Mouse (Mus musculus) embryonic facial prominence, embryonic 14.5 days (tissue): ENCODE data around the gene Ap5b1. TPM values are rescaled to one million over a fixed set of nuclear protein-coding genes. Genes with fewer than 3 reads are reported as not detected.

ENCODE experiments used
- ATAC-seq: fragments of 200-750 bp; cut with Nextera tagmentation; 2 replicates; pipeline ENCODE4 v1.8.0; 2017; ENCODE audit warnings: low read depth, moderate number of reproducible peaks, moderate TSS enrichment
- DNase-seq: peaks from one replicate; pipeline ENCODE4 v3.0.0-alpha.2; 2015; ENCODE audit warnings: low spot score
- H3K27ac ChIP-seq: fragments of 300-500 bp; sonication (generic); replicated peaks from 2 replicates; pipeline ENCODE4 v1.5.1; 2014; ENCODE audit warnings: low read depth, mild to moderate bottlenecking, low read length, moderate library complexity
- H3K27me3 ChIP-seq: fragments of 300-500 bp; sonication (generic); replicated peaks from 2 replicates; pipeline ENCODE4 v1.6.1; 2014; ENCODE audit warnings: low read length; ENCODE audit not compliant: control insufficient read depth, insufficient read depth
- H3K36me3 ChIP-seq: fragments of 300-500 bp; sonication (generic); 2 replicates; pipeline ENCODE4 v1.6.1; 2014; ENCODE audit warnings: low read length, mixed read lengths; ENCODE audit not compliant: control insufficient read depth, insufficient read depth
- H3K4me1 ChIP-seq: fragments of 300-500 bp; sonication (generic); 2 replicates; pipeline ENCODE4 v1.6.1; 2014; ENCODE audit warnings: antibody characterized with exemption, low read length; ENCODE audit not compliant: control insufficient read depth, insufficient read depth
- H3K4me2 ChIP-seq: fragments of 300-500 bp; sonication (generic); 2 replicates; pipeline ENCODE4 v1.6.1; 2014; ENCODE audit warnings: low read depth, mild to moderate bottlenecking, low read length, moderate library complexity, mixed read lengths
- H3K4me3 ChIP-seq: fragments of 300-500 bp; sonication (generic); 2 replicates; pipeline ENCODE4 v1.5.1; 2014; ENCODE audit warnings: low read depth, mild to moderate bottlenecking, low read length
- H3K9ac ChIP-seq: fragments of 300-500 bp; sonication (generic); 2 replicates; pipeline ENCODE4 v1.6.1; 2014; ENCODE audit warnings: low read depth, mild to moderate bottlenecking, low read length, moderate library complexity, mixed read lengths
- H3K9me3 ChIP-seq: fragments of 300-500 bp; sonication (generic); 2 replicates; pipeline ENCODE4 v1.6.1; 2016; ENCODE audit warnings: low read length; ENCODE audit not compliant: control insufficient read depth
- WGBS: fragments of 180-500 bp; shearing (Covaris S2); extraction: QIAGEN DNeasy Blood & Tissue Kit; methylation state at CpG from one replicate; pipeline ENCODE4 v1.1.7; 2014; 5-methylcytosine and 5-hydroxymethylcytosine counted together
- polyA plus RNA-seq: library from polyadenylated mRNA; unstranded; fragments of >200 nt; fragmentation: Nextera tagmentation; extraction: Ambion mirVana; gene quantifications from 2 replicates; pipeline ENCODE4 v1.2.1, GENCODE M21; 2014

Ap5b1 gene
- polyA plus RNA-seq, 1 experiment from 2014 or later: 3.3 TPM

DNA sequence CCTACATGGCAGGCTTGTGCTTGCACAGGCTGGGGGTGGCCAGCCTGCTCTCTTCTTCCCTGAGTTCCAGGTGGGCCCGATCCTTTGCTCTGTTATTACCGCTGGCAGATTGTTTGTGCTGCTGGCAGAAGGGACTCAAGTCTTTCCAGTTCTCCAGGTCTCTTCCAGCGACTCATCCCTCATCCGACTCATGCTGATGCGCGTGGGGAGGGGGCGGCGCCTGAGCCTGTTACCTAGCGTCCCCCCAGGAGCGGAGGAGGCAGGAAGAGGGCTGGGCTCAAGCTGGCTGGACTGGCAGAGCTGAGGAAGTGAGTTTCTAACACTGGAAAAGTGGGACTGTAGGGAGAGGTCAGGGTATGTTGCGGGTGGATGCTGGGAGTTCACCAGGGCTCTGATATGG, 23.8 kb upstream of the Ap5b1 start:
- Histone ChIP-seq H3K4me1 (peaks cover 4% of the 10 kb centered on the region; the same call in 1 of the 2 replicates), H3K27ac (no peak overlapping the region), H3K9me3 (no peaks in the 10 kb centered on the region), H3K9ac (no peak overlapping the region), H3K4me3 (no peak overlapping the region), H3K27me3 (no peaks in the 10 kb centered on the region), H3K4me2 (no peak overlapping the region), H3K36me3 (no peaks in the 10 kb centered on the region)
- 50% methylated on average over 10 of the region's 11 CpGs for WGBS
- ATAC-seq (no peak), DNase-seq (no peak)

DNA sequence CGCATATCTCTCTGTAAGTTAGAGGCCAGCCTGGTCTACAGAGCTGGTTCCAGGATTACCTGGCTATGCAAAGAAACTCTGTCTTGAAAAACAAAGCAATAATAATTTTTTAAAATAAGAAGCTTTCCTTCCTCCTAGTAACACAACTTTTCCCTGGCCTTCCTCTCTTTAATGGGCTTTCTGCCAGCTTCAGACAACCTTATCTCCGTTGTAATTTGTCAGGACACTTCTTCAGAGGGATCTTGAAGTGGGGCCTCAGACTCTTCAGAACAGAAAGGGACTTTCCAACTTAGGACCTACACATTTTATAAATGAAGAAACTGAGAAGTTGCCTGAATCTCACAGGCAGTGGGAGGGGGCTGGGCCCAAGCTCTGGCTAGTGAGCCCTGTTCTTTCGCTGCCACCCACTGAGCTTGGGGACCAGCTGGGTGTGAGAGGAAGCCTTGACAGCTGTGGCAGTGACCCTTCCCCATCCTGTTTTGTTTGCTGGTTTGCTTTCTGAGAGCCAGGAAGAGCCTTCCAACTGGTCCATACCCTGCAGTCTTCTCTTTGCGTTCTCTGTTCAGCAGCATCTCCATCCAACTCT, 20.3 kb upstream of the Ap5b1 start:
- H3K9me3 ChIP-seq: no peaks in the 10 kb centered on the region
- DNase-seq: no peak
- H3K27me3 ChIP-seq: no peaks in the 10 kb centered on the region
- H3K9ac ChIP-seq: no peak overlapping the region
- no peak for ATAC-seq
- H3K27ac ChIP-seq: no peak overlapping the region
- WGBS: 68% methylated on average over 4 of the region's 4 CpGs
- H3K4me1 ChIP-seq: no peaks in the 10 kb centered on the region
- no peak overlapping the region for H3K4me3 ChIP-seq
- no peaks in the 10 kb centered on the region for H3K36me3 ChIP-seq
- H3K4me2 ChIP-seq: no peak overlapping the region

DNA sequence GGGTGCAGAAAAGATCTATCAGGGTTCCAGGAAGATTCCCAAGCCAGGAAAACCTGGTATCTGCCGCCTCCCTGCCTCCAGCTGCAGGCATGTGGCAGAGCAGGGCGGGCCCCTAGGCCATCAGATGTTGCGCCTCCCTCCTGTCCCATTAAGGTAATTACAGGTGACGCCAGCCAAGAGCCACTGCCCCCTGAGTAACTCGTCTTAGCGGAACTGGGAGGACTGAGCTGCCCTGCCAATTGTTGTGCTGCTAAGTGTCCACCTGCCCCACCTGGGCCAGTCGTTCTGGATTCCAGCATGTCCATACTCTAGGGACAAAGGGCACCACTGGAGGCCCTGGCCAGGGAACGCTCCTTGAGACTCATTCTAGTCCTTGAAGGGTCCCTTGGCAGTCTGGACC, 14.0 kb upstream of the Ap5b1 start:
- Histone ChIP-seq H3K4me1 (no peaks in the 10 kb centered on the region), H3K36me3 (no peaks in the 10 kb centered on the region), H3K9ac (no peak overlapping the region), H3K4me3 (no peak overlapping the region), H3K27ac (no peak overlapping the region), H3K27me3 (peaks cover 27% of the 10 kb centered on the region), H3K9me3 (no peaks in the 10 kb centered on the region), H3K4me2 (no peak overlapping the region)
- no peak for DNase-seq
- ATAC-seq: no peak
- WGBS: 35% methylated on average over 6 of the region's 8 CpGs

DNA sequence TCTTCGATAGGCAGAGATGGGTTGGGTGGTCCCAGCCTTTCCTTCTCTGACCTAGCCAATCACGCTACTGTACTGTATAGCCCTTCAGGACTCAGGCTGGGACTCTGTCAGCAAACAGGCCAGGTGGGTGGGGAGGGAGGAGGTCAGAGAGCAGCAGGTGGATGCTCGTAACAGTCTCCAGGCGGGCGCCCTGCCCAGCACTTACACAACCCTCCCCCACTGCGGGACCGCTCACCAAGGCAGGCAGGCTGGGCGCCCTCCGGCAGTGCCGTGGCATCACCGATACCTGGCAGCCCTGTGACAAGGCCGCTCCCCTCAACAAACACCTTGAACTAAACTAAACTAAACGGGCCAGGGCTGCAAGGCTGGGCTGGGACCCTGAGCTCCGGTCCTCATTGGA, 13.6 kb upstream of the Ap5b1 start:
- Histone ChIP-seq H3K4me2 (no peak overlapping the region), H3K9ac (no peak overlapping the region), H3K27ac (no peak overlapping the region), H3K9me3 (no peaks in the 10 kb centered on the region), H3K4me3 (no peak overlapping the region), H3K4me1 (no peaks in the 10 kb centered on the region), H3K27me3 (peaks cover 31% of the 10 kb centered on the region), H3K36me3 (no peaks in the 10 kb centered on the region)
- ATAC-seq (no peak), DNase-seq (no peak)
- WGBS: 71% methylated on average over 14 of the region's 14 CpGs

DNA sequence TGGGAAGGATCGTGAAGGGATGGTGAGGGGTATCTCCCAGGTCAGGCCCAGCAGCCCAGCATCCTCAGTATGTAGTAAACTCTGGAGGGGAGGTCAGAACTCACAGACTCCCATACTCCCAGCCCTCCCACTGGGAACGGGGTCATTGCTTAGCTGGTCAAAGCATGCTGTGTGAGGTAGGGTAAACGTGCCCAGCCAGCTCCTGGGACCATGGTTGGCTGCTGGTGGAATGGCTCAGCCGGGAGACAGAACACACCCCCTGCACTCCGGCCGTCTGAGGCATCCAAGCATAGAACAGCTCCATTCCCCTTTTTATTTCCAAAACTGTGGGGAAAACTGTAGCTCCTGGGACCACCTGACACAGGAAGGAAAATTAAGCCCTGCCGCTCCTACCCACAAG, 9.7 kb upstream of the Ap5b1 start:
- DNase-seq (no peak), ATAC-seq (no peak)
- 0 out of 2 replicates have a peak overlapping the region, but pooled peaks have one; percentile 66 for H3K4me2 ChIP-seq

DNA sequence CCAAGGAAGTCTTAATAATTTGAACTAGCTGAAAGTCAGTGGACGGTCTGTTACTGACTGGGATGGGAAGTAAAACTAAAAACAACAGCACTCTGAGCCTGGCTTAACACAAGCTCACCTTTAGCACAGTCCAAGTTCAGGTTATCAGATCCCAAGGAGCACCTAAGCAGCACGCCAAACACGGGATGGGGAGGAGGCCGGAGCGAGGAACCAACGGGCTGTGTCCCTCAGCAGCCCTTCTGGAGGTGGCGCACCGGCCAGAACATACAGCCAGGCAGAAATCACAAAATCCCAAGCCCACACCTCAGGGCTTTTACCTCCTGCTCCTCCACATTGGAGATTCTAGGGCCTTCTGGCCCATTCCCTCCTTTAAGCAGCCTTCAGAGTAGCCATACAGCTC, 9.1 kb upstream of the Ap5b1 start:
- Histone ChIP-seq H3K27ac (no peak overlapping the region), H3K36me3 (no peaks in the 10 kb centered on the region), H3K9ac (no peak overlapping the region), H3K9me3 (no peaks in the 10 kb centered on the region), H3K4me2 (peak overlapping the region; percentile 66), H3K4me1 (peaks cover 9% of the 10 kb centered on the region; the same call in 1 of the 2 replicates), H3K4me3 (peak overlapping the region; percentile 44; the same call in 1 of the 2 replicates), H3K27me3 (peaks cover 68% of the 10 kb centered on the region)
- ATAC-seq (no peak), DNase-seq (no peak)
- 69% methylated on average over 8 of the region's 8 CpGs for WGBS

More for the DNA sequence above, 9.7 kb upstream of the Ap5b1 start:
- H3K9me3 ChIP-seq: no peaks in the 10 kb centered on the region
- H3K4me1 ChIP-seq: peaks cover 9% of the 10 kb centered on the region; the same call in 1 of the 2 replicates
- no peak overlapping the region for H3K27ac ChIP-seq
- WGBS: 49% methylated on average over 7 of the region's 7 CpGs
- H3K27me3 ChIP-seq: peaks cover 68% of the 10 kb centered on the region
- no peaks in the 10 kb centered on the region for H3K36me3 ChIP-seq
- H3K4me3 ChIP-seq: no peak overlapping the region; the same call in 1 of the 2 replicates
- H3K9ac ChIP-seq: no peak overlapping the region

DNA sequence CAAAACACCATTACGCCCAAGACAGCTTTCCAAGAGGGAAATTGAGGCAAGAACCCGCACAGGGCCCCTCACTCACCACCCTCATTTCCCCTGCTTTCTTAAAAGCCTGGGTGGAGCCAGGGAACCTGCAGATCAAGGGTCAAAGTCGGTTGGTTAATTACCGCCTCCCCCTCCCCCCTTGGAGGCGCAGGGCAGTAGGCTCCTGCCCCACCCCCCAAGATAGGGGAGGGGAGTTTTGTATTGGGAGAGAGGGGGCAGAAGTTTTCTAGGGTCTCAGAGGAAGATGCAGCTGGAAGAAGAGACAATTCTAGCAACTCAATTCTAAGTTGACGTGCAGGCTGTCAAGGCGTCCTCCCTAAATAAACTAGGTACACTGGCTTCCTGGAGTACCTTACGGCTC, 8.6 kb upstream of the Ap5b1 start:
- DNase-seq (no peak), ATAC-seq (no peak)
- Histone ChIP-seq H3K27ac (no peak overlapping the region), H3K9me3 (no peaks in the 10 kb centered on the region), H3K4me1 (peaks cover 9% of the 10 kb centered on the region; the same call in 1 of the 2 replicates), H3K9ac (peak overlapping the region; percentile 52), H3K4me3 (peak overlapping the region; percentile 44), H3K36me3 (no peaks in the 10 kb centered on the region), H3K4me2 (peak overlapping the region; percentile 66), H3K27me3 (peaks cover 70% of the 10 kb centered on the region)
- 17% methylated on average over 6 of the region's 8 CpGs for WGBS

DNA sequence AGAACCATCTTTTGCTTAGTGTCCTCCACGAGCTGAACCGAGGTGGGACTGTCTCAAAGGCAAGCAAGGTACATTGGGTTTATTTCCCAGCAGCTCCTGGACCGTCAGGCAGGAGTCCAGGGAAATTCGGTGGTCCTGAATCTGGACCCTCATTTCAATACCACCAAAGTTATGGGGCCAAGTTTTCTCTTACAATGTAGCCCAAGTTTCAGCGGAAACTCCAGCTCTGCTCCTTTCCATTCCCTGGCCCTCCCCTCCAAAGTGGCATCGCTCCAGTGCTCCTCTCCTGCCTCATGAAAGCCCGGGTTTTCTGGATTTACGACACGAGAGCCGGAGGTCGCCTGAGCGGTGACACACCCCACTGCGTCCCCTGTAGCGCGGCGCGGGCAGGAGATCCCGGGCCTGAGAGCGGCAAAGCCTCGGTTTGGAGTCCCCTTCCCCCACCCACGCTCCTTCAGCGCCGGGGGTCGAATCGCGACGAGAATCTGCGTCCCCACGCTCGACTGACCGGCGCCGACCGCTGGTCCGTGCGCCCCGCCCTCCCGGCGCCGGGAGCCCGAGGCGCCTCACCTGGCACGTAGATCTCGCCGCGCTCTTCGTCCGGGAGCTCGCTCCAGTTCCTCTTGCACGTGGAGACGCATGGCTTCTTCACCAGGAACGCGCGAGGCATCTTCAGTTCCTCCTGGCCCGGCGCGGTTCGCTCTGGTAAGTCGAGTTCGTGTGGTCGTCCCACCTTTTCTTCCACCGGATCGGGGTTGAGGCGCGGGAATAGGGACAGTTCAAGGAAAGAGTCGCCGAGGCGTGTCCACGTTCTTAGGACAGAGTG, 8.0 kb upstream of the Ap5b1 start:
- H3K27ac ChIP-seq: no peak overlapping the region
- peak overlapping the region; percentile 44 for H3K4me3 ChIP-seq
- no peaks in the 10 kb centered on the region for H3K9me3 ChIP-seq
- ATAC-seq (no peak), DNase-seq (no peak)
- peaks cover 75% of the 10 kb centered on the region for H3K27me3 ChIP-seq
- no peaks in the 10 kb centered on the region for H3K36me3 ChIP-seq
- peak overlapping the region; percentile 52 for H3K9ac ChIP-seq
- H3K4me1 ChIP-seq: peaks cover 9% of the 10 kb centered on the region; the same call in 1 of the 2 replicates
- under 1% methylated on average over 49 of the region's 69 CpGs for WGBS
- peak overlapping the region; percentile 66 for H3K4me2 ChIP-seq
